Mouse (Mus musculus): ENCODE data around the gene Hexim1. TPM values are rescaled to one million over a fixed set of nuclear protein-coding genes. Genes with fewer than 3 reads are reported as not detected.

The Hexim1 gene
- total and polyA plus RNA-seq, 3 experiments = 20.2 to 51.8 (median 25.9) TPM

Other genes with a start within 250 kb of the Hexim1 start
- 216 and 259 TPM in 2 replicates for gene Eftud2, start 235.2 kb upstream of the Hexim1 start, total RNA-seq (2012; rRNA removed)
- 117 and 135 TPM in 2 replicates for gene Eftud2, start 235.2 kb upstream of the Hexim1 start, total RNA-seq (2014; rRNA removed)
- 403 and 410 TPM in 2 replicates for gene Eftud2, start 235.2 kb upstream of the Hexim1 start, polyA plus RNA-seq (2012; ENCODE audit: insufficient read length, low read depth)
- gene Ccdc103, start 235.0 kb upstream of the Hexim1 start, total RNA-seq (2012; rRNA removed) = 0.38 and 0.42 TPM in 2 replicates
- 0.24 and 0.58 TPM in 2 replicates for gene Ccdc103, start 235.0 kb upstream of the Hexim1 start, total RNA-seq (2014; rRNA removed)
- gene Ccdc103, start 235.0 kb upstream of the Hexim1 start, polyA plus RNA-seq (2012; ENCODE audit: insufficient read length, low read depth) = 0.20 TPM in 1 of 2 replicates, not detected in the other
- not detected in 2 replicates for gene Fam187a, start 231.1 kb upstream of the Hexim1 start, total RNA-seq (2012; rRNA removed)
- not detected in 2 replicates for gene Fam187a, start 231.1 kb upstream of the Hexim1 start, total RNA-seq (2014; rRNA removed)
- gene Fam187a, start 231.1 kb upstream of the Hexim1 start, polyA plus RNA-seq (2012; ENCODE audit: insufficient read length, low read depth) = not detected in 2 replicates
- gene Gfap, start 215.3 kb upstream of the Hexim1 start, total RNA-seq (2012; rRNA removed) = not detected in 2 replicates
- gene Gfap, start 215.3 kb upstream of the Hexim1 start, total RNA-seq (2014; rRNA removed) = not detected in 2 replicates
- gene Gfap, start 215.3 kb upstream of the Hexim1 start, polyA plus RNA-seq (2012; ENCODE audit: insufficient read length, low read depth) = not detected in 2 replicates
- 50.1 and 54.4 TPM in 2 replicates for gene Kif18b, start 191.1 kb upstream of the Hexim1 start, total RNA-seq (2012; rRNA removed)
- gene Kif18b, start 191.1 kb upstream of the Hexim1 start, total RNA-seq (2014; rRNA removed) = 30.5 and 32.6 TPM in 2 replicates
- 47.6 and 54.0 TPM in 2 replicates for gene Kif18b, start 191.1 kb upstream of the Hexim1 start, polyA plus RNA-seq (2012; ENCODE audit: insufficient read length, low read depth)
- gene C1ql1, start 169.5 kb upstream of the Hexim1 start, total RNA-seq (2012; rRNA removed) = not detected in 2 replicates
- not detected in 2 replicates for gene C1ql1, start 169.5 kb upstream of the Hexim1 start, total RNA-seq (2014; rRNA removed)
- not detected in 2 replicates for gene C1ql1, start 169.5 kb upstream of the Hexim1 start, polyA plus RNA-seq (2012; ENCODE audit: insufficient read length, low read depth)
- gene Nmt1, start 88.0 kb upstream of the Hexim1 start, total RNA-seq (2012; rRNA removed) = 84.5 and 93.2 TPM in 2 replicates
- gene Nmt1, start 88.0 kb upstream of the Hexim1 start, total RNA-seq (2014; rRNA removed) = 108 and 115 TPM in 2 replicates
- gene Nmt1, start 88.0 kb upstream of the Hexim1 start, polyA plus RNA-seq (2012; ENCODE audit: insufficient read length, low read depth) = 205 and 208 TPM in 2 replicates
- gene Dcakd, start 87.9 kb upstream of the Hexim1 start, total RNA-seq (2012; rRNA removed) = 22.4 and 24.0 TPM in 2 replicates
- 7.8 and 8.8 TPM in 2 replicates for gene Dcakd, start 87.9 kb upstream of the Hexim1 start, total RNA-seq (2014; rRNA removed)
- 74.1 and 89.0 TPM in 2 replicates for gene Dcakd, start 87.9 kb upstream of the Hexim1 start, polyA plus RNA-seq (2012; ENCODE audit: insufficient read length, low read depth)
- gene Plcd3, start 14.6 kb upstream of the Hexim1 start, total RNA-seq (2012; rRNA removed) = 24.3 and 27.4 TPM in 2 replicates
- 6.3 and 7.1 TPM in 2 replicates for gene Plcd3, start 14.6 kb upstream of the Hexim1 start, total RNA-seq (2014; rRNA removed)
- gene Plcd3, start 14.6 kb upstream of the Hexim1 start, polyA plus RNA-seq (2012; ENCODE audit: insufficient read length, low read depth) = 9.7 and 11.3 TPM in 2 replicates
- 60.9 and 62.6 TPM in 2 replicates for gene Acbd4, start 14.5 kb upstream of the Hexim1 start, total RNA-seq (2012; rRNA removed)
- 50.2 and 51.4 TPM in 2 replicates for gene Acbd4, start 14.5 kb upstream of the Hexim1 start, total RNA-seq (2014; rRNA removed)
- 68.4 and 75.1 TPM in 2 replicates for gene Acbd4, start 14.5 kb upstream of the Hexim1 start, polyA plus RNA-seq (2012; ENCODE audit: insufficient read length, low read depth)
- 31.4 and 33.3 TPM in 2 replicates for gene Hexim2, start 16.2 kb downstream of the Hexim1 start, total RNA-seq (2012; rRNA removed)
- 28.8 and 33.0 TPM in 2 replicates for gene Hexim2, start 16.2 kb downstream of the Hexim1 start, total RNA-seq (2014; rRNA removed)
- 27.0 and 31.6 TPM in 2 replicates for gene Hexim2, start 16.2 kb downstream of the Hexim1 start, polyA plus RNA-seq (2012; ENCODE audit: insufficient read length, low read depth)
- gene Fmnl1, start 54.9 kb downstream of the Hexim1 start, total RNA-seq (2012; rRNA removed) = 35.0 and 36.5 TPM in 2 replicates
- gene Fmnl1, start 54.9 kb downstream of the Hexim1 start, total RNA-seq (2014; rRNA removed) = 5.6 and 6.9 TPM in 2 replicates
- 104 and 118 TPM in 2 replicates for gene Fmnl1, start 54.9 kb downstream of the Hexim1 start, polyA plus RNA-seq (2012; ENCODE audit: insufficient read length, low read depth)
- not detected in 2 replicates for gene 1700023F06Rik, start 92.3 kb downstream of the Hexim1 start, total RNA-seq (2012; rRNA removed)
- gene 1700023F06Rik, start 92.3 kb downstream of the Hexim1 start, total RNA-seq (2014; rRNA removed) = not detected in 2 replicates
- gene 1700023F06Rik, start 92.3 kb downstream of the Hexim1 start, polyA plus RNA-seq (2012; ENCODE audit: insufficient read length, low read depth) = not detected in 2 replicates
- not detected in 2 replicates for gene Spata32, start 102.2 kb downstream of the Hexim1 start, total RNA-seq (2012; rRNA removed)
- not detected in 2 replicates for gene Spata32, start 102.2 kb downstream of the Hexim1 start, total RNA-seq (2014; rRNA removed)
- not detected in 2 replicates for gene Spata32, start 102.2 kb downstream of the Hexim1 start, polyA plus RNA-seq (2012; ENCODE audit: insufficient read length, low read depth)
- 9.9 TPM in 2 replicates for gene Map3k14, start 151.2 kb downstream of the Hexim1 start, total RNA-seq (2012; rRNA removed)
- 4.2 and 4.5 TPM in 2 replicates for gene Map3k14, start 151.2 kb downstream of the Hexim1 start, total RNA-seq (2014; rRNA removed)
- gene Map3k14, start 151.2 kb downstream of the Hexim1 start, polyA plus RNA-seq (2012; ENCODE audit: insufficient read length, low read depth) = 9.0 and 11.2 TPM in 2 replicates
- gene Arhgap27, start 247.5 kb downstream of the Hexim1 start, total RNA-seq (2012; rRNA removed) = 24.4 and 26.1 TPM in 2 replicates
- gene Arhgap27, start 247.5 kb downstream of the Hexim1 start, total RNA-seq (2014; rRNA removed) = 11.4 and 11.8 TPM in 2 replicates
- gene Arhgap27, start 247.5 kb downstream of the Hexim1 start, polyA plus RNA-seq (2012; ENCODE audit: insufficient read length, low read depth) = 26.7 and 30.9 TPM in 2 replicates

Measured in CH12.LX (cell line).